In genomic region chr5:34517913-34518312, GRCm38 (mm10) we compare ENCODE assay signal across 8 mouse cellular contexts. TPM values are rescaled to one million over a fixed set of nuclear protein-coding genes. Genes with fewer than 3 reads are reported as not detected.
DNase-seq lines count a peak whose midpoint lies in the region; ATAC-seq lines count a peak whose summit lies in the region.

No protein-coding gene starts in this region.

- H3K27me3 ChIP-seq in intestine, embryonic 14.5 days (replicated peaks; ENCODE audit: control insufficient read depth, insufficient read depth, low read length): no peaks in the 10 kb centered on the region
- H3K27me3 ChIP-seq in intestine, embryonic 16.5 days (replicated peaks; ENCODE audit: control insufficient read depth, insufficient read depth, low read length): no peaks in the 10 kb centered on the region
- H3K27me3 ChIP-seq in embryonic facial prominence, embryonic 11.5 days (ENCODE audit: control insufficient read depth, insufficient read depth, low read length): no peaks in the 10 kb centered on the region
- peaks cover 8% of the 10 kb centered on the region for H3K27me3 ChIP-seq in limb, embryonic 10.5 days (ENCODE audit: low read depth, poor library complexity, severe bottlenecking)
- peaks cover 8% of the 10 kb centered on the region for H3K27me3 ChIP-seq in neural tube, embryonic 11.5 days (ENCODE audit: control insufficient read depth, insufficient read depth, low read length)

- H3K4me2 ChIP-seq in intestine, embryonic 14.5 days (ENCODE audit: low read length): no peak overlapping the region
- H3K4me2 ChIP-seq in intestine, embryonic 16.5 days (ENCODE audit: low read depth, low read length): no peak overlapping the region
- no peak overlapping the region for H3K4me2 ChIP-seq in embryonic facial prominence, embryonic 11.5 days (ENCODE audit: low read depth, low read length)
- no peak overlapping the region for H3K4me2 ChIP-seq in neural tube, embryonic 11.5 days (ENCODE audit: low read depth)

- no peaks in the 10 kb centered on the region for H3K36me3 ChIP-seq in intestine, embryonic 14.5 days (ENCODE audit: control insufficient read depth, insufficient read depth, low read length)
- H3K36me3 ChIP-seq in intestine, embryonic 16.5 days (ENCODE audit: control insufficient read depth, insufficient read depth, low read length): no peaks in the 10 kb centered on the region
- H3K36me3 ChIP-seq in embryonic facial prominence, embryonic 11.5 days (replicated peaks; ENCODE audit: control insufficient read depth, insufficient read depth, low read depth, low read length): no peaks in the 10 kb centered on the region
- no peaks in the 10 kb centered on the region for H3K36me3 ChIP-seq in limb, embryonic 10.5 days
- no peaks in the 10 kb centered on the region for H3K36me3 ChIP-seq in neural tube, embryonic 11.5 days (ENCODE audit: control insufficient read depth, insufficient read depth, low read length)

- DNase-seq in intestine, embryonic 14.5 days (ENCODE audit: low spot score): peak; percentile 89
- DNase-seq in adrenal gland, postnatal 14 days: peak; percentile 91
- peak; percentile 79 for DNase-seq in embryonic facial prominence, embryonic 11.5 days (ENCODE audit: low spot score)
- DNase-seq in limb, embryonic 10.5 days (ENCODE audit: low spot score): peak; percentile 82
- peak; percentile 78 for DNase-seq in neural tube, embryonic 11.5 days (ENCODE audit: low spot score)
- DNase-seq in testis, postnatal 14 days (ENCODE audit: low spot score): peak; percentile 68

- no peak overlapping the region for H3K4me3 ChIP-seq in intestine, embryonic 14.5 days (ENCODE audit: low read depth, low read length)
- H3K4me3 ChIP-seq in intestine, embryonic 16.5 days (ENCODE audit: low read length): no peak overlapping the region
- no peak overlapping the region for H3K4me3 ChIP-seq in embryonic facial prominence, embryonic 11.5 days (ENCODE audit: low read depth, low read length)
- H3K4me3 ChIP-seq in limb, embryonic 10.5 days: no peak overlapping the region
- no peak overlapping the region for H3K4me3 ChIP-seq in neural tube, embryonic 11.5 days (ENCODE audit: low read depth, low read length)

- peaks cover 4% of the 10 kb centered on the region; the same call in 1 of the 2 replicates for H3K4me1 ChIP-seq in intestine, embryonic 14.5 days (replicated peaks; ENCODE audit: control insufficient read depth, insufficient read depth, low read length)
- peaks cover 4% of the 10 kb centered on the region; the same call in 1 of the 2 replicates for H3K4me1 ChIP-seq in intestine, embryonic 16.5 days (ENCODE audit: control insufficient read depth, insufficient read depth, low read length)
- no peaks in the 10 kb centered on the region for H3K4me1 ChIP-seq in embryonic facial prominence, embryonic 11.5 days (ENCODE audit: control insufficient read depth, insufficient read depth, low read length)
- H3K4me1 ChIP-seq in limb, embryonic 10.5 days: peaks cover 18% of the 10 kb centered on the region
- no peaks in the 10 kb centered on the region for H3K4me1 ChIP-seq in neural tube, embryonic 11.5 days (ENCODE audit: control insufficient read depth, insufficient read depth, low read length)

- no peak overlapping the region for H3K27ac ChIP-seq in intestine, embryonic 14.5 days (ENCODE audit: low read depth)
- H3K27ac ChIP-seq in intestine, embryonic 16.5 days (ENCODE audit: low read length): no peak overlapping the region
- no peak overlapping the region for H3K27ac ChIP-seq in embryonic facial prominence, embryonic 11.5 days (replicated peaks; ENCODE audit: low read depth, low read length)
- H3K27ac ChIP-seq in limb, embryonic 10.5 days: no peak overlapping the region
- H3K27ac ChIP-seq in neural tube, embryonic 11.5 days (ENCODE audit: low read depth, low read length): no peak overlapping the region

- no peak for ATAC-seq in intestine, embryonic 14.5 days (replicated peaks; ENCODE audit: low FRiP score, low TSS enrichment, low read depth)
- no peak for ATAC-seq in intestine, embryonic 16.5 days
- no peak for ATAC-seq in embryonic facial prominence, embryonic 11.5 days (replicated peaks; ENCODE audit: insufficient number of reproducible peaks, low FRiP score, low TSS enrichment, low read depth)
- peak; percentile 50 to 51 for ATAC-seq in hematopoietic stem cell, adult 5-6 weeks (replicated peaks in 1 of 2; ENCODE audit: insufficient read depth in 1 of 2, low FRiP score in 2 of 2, low TSS enrichment in 1 of 2, low read depth in 1 of 2, poor library complexity in 2 of 2, severe bottlenecking in 2 of 2)
- no peak for ATAC-seq in neural tube, embryonic 11.5 days (ENCODE audit: insufficient read depth, low FRiP score, low TSS enrichment)

- no peak overlapping the region for H3K9ac ChIP-seq in intestine, embryonic 14.5 days (ENCODE audit: low read length)
- H3K9ac ChIP-seq in intestine, embryonic 16.5 days (ENCODE audit: low read depth, low read length): no peak overlapping the region
- no peak overlapping the region for H3K9ac ChIP-seq in embryonic facial prominence, embryonic 11.5 days (replicated peaks; ENCODE audit: low read length)
- H3K9ac ChIP-seq in neural tube, embryonic 11.5 days (ENCODE audit: low read length): no peak overlapping the region

- 23% methylated on average over 3 of the region's 3 CpGs for WGBS in intestine, embryonic 14.5 days
- 30% methylated on average over 3 of the region's 3 CpGs for WGBS in intestine, embryonic 16.5 days
- whole genome bisulfite sequencing in embryonic facial prominence, embryonic 11.5 days: 18% methylated on average over 3 of the region's 3 CpGs
- WGBS in limb, embryonic 10.5 days: 23% methylated on average over 3 of the region's 3 CpGs
- WGBS in neural tube, embryonic 11.5 days: 33% methylated on average over 3 of the region's 3 CpGs

- no peaks in the 10 kb centered on the region for H3K9me3 ChIP-seq in intestine, embryonic 14.5 days (ENCODE audit: control insufficient read depth, low read length)
- H3K9me3 ChIP-seq in intestine, embryonic 16.5 days (ENCODE audit: control insufficient read depth, low read length): no peaks in the 10 kb centered on the region
- no peaks in the 10 kb centered on the region for H3K9me3 ChIP-seq in embryonic facial prominence, embryonic 11.5 days (replicated peaks; ENCODE audit: control insufficient read depth, low read length)
- H3K9me3 ChIP-seq in limb, embryonic 10.5 days (replicated peaks): no peaks in the 10 kb centered on the region
- H3K9me3 ChIP-seq in neural tube, embryonic 11.5 days (ENCODE audit: control insufficient read depth, low read length): no peaks in the 10 kb centered on the region

RNA-seq across cellular contexts. Expression of gene Tnip2, which starts 4.1 kb away (rescaled TPM):
- polyA plus RNA-seq in intestine, embryonic 14.5 days (2014; fragmentation: Nextera tagmentation; extraction: Ambion mirVana): 12.9 and 19.4 TPM in 2 replicates
- polyA plus RNA-seq in intestine, embryonic 16.5 days (2015; fragmentation: Nextera tagmentation; extraction: Ambion mirVana): 15.8 and 17.1 TPM in 2 replicates
- total RNA-seq in adrenal gland, postnatal 14 days (2021): 12.1 and 14.8 TPM in 2 replicates
- polyA plus RNA-seq in embryonic facial prominence, embryonic 11.5 days (2014; fragmentation: Nextera tagmentation; extraction: Ambion mirVana): 3.4 and 6.4 TPM in 2 replicates
- total RNA-seq in hematopoietic stem cell, adult 5-6 weeks (2017): 36.1 and 39.5 TPM in 2 replicates
- polyA plus RNA-seq in limb, embryonic 10.5 days (2016; fragmentation: Nextera tagmentation; extraction: Ambion mirVana): 3.8 and 6.0 TPM in 2 replicates
- polyA plus RNA-seq in neural tube, embryonic 11.5 days (2014; fragmentation: Nextera tagmentation; extraction: Ambion mirVana): 4.3 and 5.1 TPM in 2 replicates

RNA-seq across cellular contexts. Expression of gene Sh3bp2, which starts 7.7 kb away (rescaled TPM):
- 5.7 and 7.7 TPM in 2 replicates for polyA plus RNA-seq in intestine, embryonic 14.5 days (2014; fragmentation: Nextera tagmentation; extraction: Ambion mirVana)
- polyA plus RNA-seq in intestine, embryonic 16.5 days (2015; fragmentation: Nextera tagmentation; extraction: Ambion mirVana): 3.4 and 3.7 TPM in 2 replicates
- total RNA-seq in adrenal gland, postnatal 14 days (2021): 6.5 and 11.8 TPM in 2 replicates
- polyA plus RNA-seq in embryonic facial prominence, embryonic 11.5 days (2014; fragmentation: Nextera tagmentation; extraction: Ambion mirVana): 7.4 and 10.4 TPM in 2 replicates
- total RNA-seq in hematopoietic stem cell, adult 5-6 weeks (2017): 22.6 and 23.4 TPM in 2 replicates
- polyA plus RNA-seq in limb, embryonic 10.5 days (2016; fragmentation: Nextera tagmentation; extraction: Ambion mirVana): 9.9 and 17.1 TPM in 2 replicates
- polyA plus RNA-seq in neural tube, embryonic 11.5 days (2014; fragmentation: Nextera tagmentation; extraction: Ambion mirVana): 9.6 and 11.5 TPM in 2 replicates

RNA-seq across cellular contexts. Expression of gene Add1, which starts 55.6 kb away (rescaled TPM):
- polyA plus RNA-seq in intestine, embryonic 14.5 days (2014; fragmentation: Nextera tagmentation; extraction: Ambion mirVana): 183 and 184 TPM in 2 replicates
- polyA plus RNA-seq in intestine, embryonic 16.5 days (2015; fragmentation: Nextera tagmentation; extraction: Ambion mirVana): 138 and 143 TPM in 2 replicates
- 149 and 175 TPM in 2 replicates for total RNA-seq in adrenal gland, postnatal 14 days (2021)
- polyA plus RNA-seq in embryonic facial prominence, embryonic 11.5 days (2014; fragmentation: Nextera tagmentation; extraction: Ambion mirVana): 145 and 160 TPM in 2 replicates
- total RNA-seq in hematopoietic stem cell, adult 5-6 weeks (2017): 130 and 184 TPM in 2 replicates
- polyA plus RNA-seq in limb, embryonic 10.5 days (2016; fragmentation: Nextera tagmentation; extraction: Ambion mirVana): 134 and 166 TPM in 2 replicates
- polyA plus RNA-seq in neural tube, embryonic 11.5 days (2014; fragmentation: Nextera tagmentation; extraction: Ambion mirVana): 195 and 204 TPM in 2 replicates

Comparison
In these comparisons a context has a peak if more than half of its experiments do, and no peak if none do; other contexts are left out.
1. ATAC-seq: peak in hematopoietic stem cell, adult 5-6 weeks (2 of 2); none in intestine, embryonic 14.5 days (single experiment), intestine, embryonic 16.5 days (single experiment), embryonic facial prominence, embryonic 11.5 days (single experiment) and neural tube, embryonic 11.5 days (single experiment).
2. Peak in every context shown above with its lines, with median percentiles within 50 percentile points of each other: DNase-seq.